Mouse (Mus musculus): ENCODE measurements at regions not wholly inside any gene's neighbourhood (a gene's known extent, or its start where the extent isn't known, plus 50 kb on each side); places are given as distances from the start of the nearest gene placed in this dataset.

DNA sequence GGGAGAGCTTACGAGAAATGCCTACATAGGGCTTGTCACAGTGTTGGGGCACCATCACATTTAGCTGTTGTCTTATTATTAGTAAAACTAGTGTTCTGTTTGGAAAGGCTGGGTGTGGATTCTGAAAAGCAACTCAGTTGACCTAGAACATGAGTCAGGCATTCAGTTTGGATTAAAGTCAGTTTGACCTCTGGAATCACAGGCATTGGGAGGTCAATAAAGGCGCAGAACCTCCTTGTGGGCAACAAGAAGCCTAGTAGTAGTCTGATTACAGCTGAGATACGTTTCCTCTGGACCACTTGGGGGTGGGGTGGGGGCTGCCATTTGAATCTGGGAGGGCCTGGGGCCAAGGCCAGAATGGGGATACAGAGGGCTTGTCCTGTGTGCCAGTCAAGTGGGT lies 52.1 kb upstream of the Map3k1 start:
- no peaks in the 10 kb centered on the region for H3K4me1 ChIP-seq
- WGBS = 92% methylated on average over 3 of the region's 3 CpGs
- H3K9ac ChIP-seq = no peak overlapping the region
- H3K36me3 ChIP-seq = no peaks in the 10 kb centered on the region
- no peaks in the 10 kb centered on the region for H3K27me3 ChIP-seq (replicated peaks)
- 0 out of 2 replicates have a peak, but pooled peaks cover 3% of the 10 kb centered on the region for H3K9me3 ChIP-seq
- no peak overlapping the region for H3K4me2 ChIP-seq (replicated peaks)
- no peak for ATAC-seq (ENCODE audit: low FRiP score, low read depth)
- no peak overlapping the region for H3K27ac ChIP-seq
- H3K4me3 ChIP-seq = no peak overlapping the region

DNA sequence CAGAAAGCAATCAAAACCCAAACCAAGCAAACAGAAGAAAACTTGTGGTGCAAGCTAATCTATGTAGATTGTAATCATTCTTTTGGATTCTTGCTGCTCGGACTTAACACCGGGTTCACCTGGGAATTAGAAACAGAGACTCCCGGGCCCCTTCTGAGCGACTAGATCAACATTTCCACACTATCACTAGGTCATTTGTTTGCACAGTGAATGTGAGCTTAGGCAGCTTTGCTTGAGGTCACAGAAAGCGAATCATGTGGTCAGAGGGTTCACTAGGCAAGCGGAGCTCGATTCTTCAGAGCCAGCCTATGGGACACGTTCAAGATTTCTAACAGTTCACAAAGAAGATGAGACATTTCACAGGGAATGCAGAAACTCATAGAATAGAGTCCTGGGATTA lies 53.5 kb upstream of the Map3k1 start:
- H3K36me3 ChIP-seq = no peaks in the 10 kb centered on the region
- no peak overlapping the region for H3K4me2 ChIP-seq (replicated peaks)
- 0 out of 2 replicates have a peak, but pooled peaks cover 3% of the 10 kb centered on the region for H3K9me3 ChIP-seq
- no peak overlapping the region for H3K9ac ChIP-seq
- H3K27me3 ChIP-seq (replicated peaks) = no peaks in the 10 kb centered on the region
- no peaks in the 10 kb centered on the region for H3K4me1 ChIP-seq
- ATAC-seq (ENCODE audit: low FRiP score, low read depth) = no peak
- 81% methylated on average over 8 of the region's 8 CpGs for WGBS
- H3K4me3 ChIP-seq = no peak overlapping the region
- H3K27ac ChIP-seq = no peak overlapping the region

DNA sequence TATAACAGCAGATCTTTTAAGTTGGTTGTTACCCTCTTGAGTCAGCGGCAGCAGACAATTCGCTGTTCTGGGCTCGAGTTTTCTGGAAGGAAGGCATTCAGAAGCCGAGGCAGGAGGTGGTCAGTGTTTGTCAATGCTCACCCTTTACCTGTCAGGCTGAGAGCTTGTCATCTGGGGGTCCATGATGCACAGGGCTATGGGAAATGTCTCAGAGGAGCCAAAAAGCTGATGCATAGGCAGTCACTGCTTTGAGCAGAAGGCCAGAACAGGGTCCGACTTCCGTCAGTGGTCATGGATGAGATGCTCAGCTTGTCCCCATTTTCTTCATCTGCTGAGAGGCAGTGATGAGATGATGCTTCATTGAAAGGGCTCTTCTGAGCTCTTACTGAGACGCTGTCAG lies 57.2 kb upstream of the Map3k1 start:
- H3K4me2 ChIP-seq (replicated peaks) = no peak overlapping the region
- 95% methylated on average over 7 of the region's 7 CpGs for WGBS
- no peak for ATAC-seq (ENCODE audit: low FRiP score, low read depth)

DNA sequence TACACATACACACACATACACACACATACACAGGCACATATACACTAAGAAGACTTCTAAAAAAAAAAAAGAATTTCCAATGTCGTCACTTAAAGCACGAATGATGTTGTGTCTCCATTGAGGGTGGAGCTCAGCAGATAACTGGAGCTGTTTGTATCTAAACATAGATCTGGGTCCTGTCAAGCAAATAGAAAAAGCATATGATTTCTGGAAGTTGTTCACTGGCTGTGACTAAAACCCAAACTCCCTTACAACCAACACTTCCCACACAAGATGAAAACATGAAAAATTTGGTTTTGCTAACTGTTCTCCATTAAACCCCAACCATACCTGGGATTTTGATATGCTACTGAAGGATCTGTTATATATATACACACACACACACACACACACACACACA lies 58.5 kb upstream of the Map3k1 start:
- no peaks in the 10 kb centered on the region for H3K9me3 ChIP-seq
- no peaks in the 10 kb centered on the region for H3K36me3 ChIP-seq
- 94% methylated on average over 2 of the region's 2 CpGs for WGBS
- H3K4me3 ChIP-seq = no peak overlapping the region
- H3K27ac ChIP-seq = no peak overlapping the region
- no peaks in the 10 kb centered on the region for H3K27me3 ChIP-seq (replicated peaks)
- H3K4me2 ChIP-seq (replicated peaks) = no peak overlapping the region; the same call in 1 of the 2 replicates
- ATAC-seq (ENCODE audit: low FRiP score, low read depth) = no peak
- H3K9ac ChIP-seq = no peak overlapping the region
- peaks cover 20% of the 10 kb centered on the region; the same call in 1 of the 2 replicates for H3K4me1 ChIP-seq

More for the DNA sequence above, 57.2 kb upstream of the Map3k1 start:
- H3K4me1 ChIP-seq = peaks cover 20% of the 10 kb centered on the region; the same call in 1 of the 2 replicates
- no peaks in the 10 kb centered on the region for H3K9me3 ChIP-seq
- no peak overlapping the region for H3K27ac ChIP-seq
- H3K4me3 ChIP-seq = no peak overlapping the region
- no peaks in the 10 kb centered on the region for H3K27me3 ChIP-seq (replicated peaks)
- H3K9ac ChIP-seq = no peak overlapping the region
- no peaks in the 10 kb centered on the region for H3K36me3 ChIP-seq

DNA sequence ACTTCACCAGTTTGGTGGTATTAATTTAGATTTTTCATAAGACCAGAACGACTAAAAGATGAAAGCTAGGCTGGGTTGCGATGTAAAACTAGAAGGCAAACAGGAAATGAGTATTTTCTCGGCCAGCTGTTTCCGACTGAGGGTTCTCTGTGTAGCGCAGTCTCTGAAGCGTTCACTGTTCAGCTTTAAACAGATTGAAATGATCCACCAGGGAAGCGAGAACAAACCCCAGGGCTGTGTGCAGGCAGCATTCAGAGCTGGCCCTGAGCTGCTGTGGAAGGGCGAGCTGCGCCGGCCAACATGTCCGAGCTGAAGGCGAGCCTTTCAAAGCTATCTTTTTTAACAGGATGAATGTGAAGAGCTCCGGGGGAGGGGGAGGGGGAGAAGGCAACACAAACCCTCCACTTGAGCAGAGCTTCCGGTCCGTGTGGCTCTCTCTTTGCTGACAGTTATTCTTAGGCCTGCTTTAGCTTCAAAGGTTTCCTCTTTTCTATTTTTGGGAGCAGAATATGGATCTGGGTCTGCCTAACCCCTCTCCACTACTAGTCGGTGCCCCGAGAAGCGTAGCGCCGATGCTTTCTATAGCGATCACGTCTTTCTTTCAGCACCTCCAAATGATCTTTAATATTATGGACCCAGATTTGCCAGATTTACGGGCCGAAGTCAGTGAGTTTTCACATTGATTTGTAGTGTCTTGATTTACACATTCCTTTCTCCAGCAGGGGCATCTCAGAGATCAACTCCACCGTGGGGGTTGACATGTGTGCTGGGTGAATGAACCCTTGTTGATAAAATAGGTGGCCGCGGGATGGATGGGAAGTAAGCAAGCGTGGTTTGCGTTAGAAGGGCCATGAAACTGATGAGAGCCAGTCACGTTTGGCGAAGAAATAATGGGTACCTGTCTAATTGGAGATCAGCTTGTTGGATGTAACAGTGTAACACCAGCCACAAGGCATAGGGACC lies 59.3 kb upstream of the Map3k1 start:
- H3K27me3 ChIP-seq (replicated peaks) = no peaks in the 10 kb centered on the region
- H3K36me3 ChIP-seq = no peaks in the 10 kb centered on the region
- WGBS = 52% methylated on average over 31 of the region's 31 CpGs
- H3K9me3 ChIP-seq = no peaks in the 10 kb centered on the region
- H3K4me2 ChIP-seq (replicated peaks) = peak overlapping the region; percentile 40
- peaks cover 20% of the 10 kb centered on the region; the same call in 1 of the 2 replicates for H3K4me1 ChIP-seq
- peak; percentile 29; the same call in 1 of the 2 replicates for ATAC-seq (ENCODE audit: low FRiP score, low read depth)
- no peak overlapping the region for H3K4me3 ChIP-seq
- peak overlapping the region; percentile 62 for H3K27ac ChIP-seq
- no peak overlapping the region for H3K9ac ChIP-seq

DNA sequence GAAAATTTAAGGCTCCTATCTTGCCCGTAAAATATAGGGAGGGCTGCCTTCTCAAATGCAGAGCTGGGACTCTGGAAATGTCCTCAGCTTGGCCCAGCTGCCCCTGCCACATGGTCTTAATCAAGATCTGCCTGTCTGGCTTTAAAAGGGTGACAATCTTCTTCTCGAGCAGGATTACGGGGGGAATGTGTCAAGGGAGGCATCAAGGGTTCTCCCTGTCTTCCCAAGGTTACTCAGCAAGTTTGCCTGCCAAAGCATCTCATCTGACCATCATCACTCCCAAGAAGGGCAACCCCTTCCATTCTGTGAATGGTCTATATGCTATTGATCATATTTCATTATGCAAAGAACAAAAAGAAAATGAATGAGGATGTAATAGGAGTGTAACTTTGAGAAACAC lies 60.2 kb upstream of the Map3k1 start:
- no peaks in the 10 kb centered on the region for H3K9me3 ChIP-seq
- peaks cover 20% of the 10 kb centered on the region; the same call in 1 of the 2 replicates for H3K4me1 ChIP-seq
- no peak overlapping the region for H3K4me2 ChIP-seq (replicated peaks)
- no peak overlapping the region for H3K4me3 ChIP-seq
- no peaks in the 10 kb centered on the region for H3K36me3 ChIP-seq
- ATAC-seq (ENCODE audit: low FRiP score, low read depth) = no peak
- WGBS = 73% methylated on average over 3 of the region's 3 CpGs
- H3K27ac ChIP-seq = no peak overlapping the region
- no peak overlapping the region for H3K9ac ChIP-seq
- no peaks in the 10 kb centered on the region for H3K27me3 ChIP-seq (replicated peaks)

DNA sequence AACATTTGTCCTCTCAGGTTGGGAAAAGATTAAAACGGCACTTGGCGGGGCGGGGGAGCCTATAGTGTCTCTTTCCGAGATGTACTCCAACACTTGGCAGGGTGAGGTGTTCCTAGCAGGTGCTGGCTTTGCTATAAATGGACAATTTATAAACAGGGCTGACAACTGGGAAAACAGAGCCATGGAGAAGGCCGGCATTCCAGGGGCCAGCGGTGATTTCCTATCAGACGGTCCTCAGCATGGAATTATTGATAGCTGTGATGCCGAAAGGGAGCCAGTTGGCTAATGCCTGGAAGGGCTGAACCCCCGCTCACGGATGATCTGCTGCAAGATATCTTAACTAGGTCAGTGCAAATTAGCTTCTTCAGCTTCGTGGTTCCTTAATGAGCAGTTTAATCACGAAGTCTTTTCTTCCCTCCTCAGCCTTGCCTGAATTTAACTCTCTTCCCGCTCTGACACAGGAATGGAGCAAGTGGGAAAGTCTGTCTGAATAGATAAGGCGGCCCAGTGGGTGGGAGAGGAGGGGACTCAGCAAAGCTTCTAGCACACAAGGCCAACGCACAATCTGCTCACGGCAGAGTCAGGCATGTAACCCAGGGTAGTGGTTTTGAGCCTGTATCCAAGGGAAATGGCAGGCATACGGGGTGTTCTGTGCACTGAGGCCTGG lies 61.1 kb upstream of the Map3k1 start:
- Histone ChIP-seq H3K4me3 (no peak overlapping the region), H3K36me3 (no peaks in the 10 kb centered on the region), H3K9me3 (no peaks in the 10 kb centered on the region), H3K4me2 (replicated peaks) (no peak overlapping the region), H3K27ac (no peak overlapping the region), H3K27me3 (replicated peaks) (no peaks in the 10 kb centered on the region), H3K9ac (no peak overlapping the region), H3K4me1 (peaks cover 20% of the 10 kb centered on the region; the same call in 1 of the 2 replicates)
- WGBS = 48% methylated on average over 17 of the region's 17 CpGs
- ATAC-seq (ENCODE audit: low FRiP score, low read depth) = no peak

DNA sequence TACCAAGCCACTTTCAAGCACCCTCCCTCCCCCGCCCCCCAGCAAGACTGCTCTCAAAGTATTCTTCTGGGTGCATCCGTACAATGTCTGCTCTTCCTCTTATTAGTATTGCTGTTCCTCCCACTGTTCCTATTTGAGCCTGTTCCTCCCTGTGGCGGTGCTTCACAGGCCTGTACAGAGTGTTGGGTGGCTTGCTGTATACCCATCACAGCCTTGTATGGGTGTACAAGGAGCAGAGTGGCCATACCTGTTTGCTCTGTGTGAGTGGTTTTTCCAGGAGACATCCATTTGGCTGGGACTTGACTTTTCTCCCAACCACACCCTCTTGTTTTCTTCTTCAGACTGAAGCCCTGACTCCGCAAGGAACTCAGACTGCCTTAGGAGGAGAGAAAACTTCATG lies 61.7 kb upstream of the Map3k1 start:
- Histone ChIP-seq H3K9ac (no peak overlapping the region), H3K27ac (no peak overlapping the region), H3K4me1 (peaks cover 20% of the 10 kb centered on the region; the same call in 1 of the 2 replicates), H3K27me3 (replicated peaks) (no peaks in the 10 kb centered on the region), H3K4me3 (no peak overlapping the region), H3K9me3 (no peaks in the 10 kb centered on the region), H3K4me2 (replicated peaks) (no peak overlapping the region), H3K36me3 (no peaks in the 10 kb centered on the region)
- no peak for ATAC-seq (ENCODE audit: low FRiP score, low read depth)
- 90% methylated on average over 4 of the region's 4 CpGs for WGBS

DNA sequence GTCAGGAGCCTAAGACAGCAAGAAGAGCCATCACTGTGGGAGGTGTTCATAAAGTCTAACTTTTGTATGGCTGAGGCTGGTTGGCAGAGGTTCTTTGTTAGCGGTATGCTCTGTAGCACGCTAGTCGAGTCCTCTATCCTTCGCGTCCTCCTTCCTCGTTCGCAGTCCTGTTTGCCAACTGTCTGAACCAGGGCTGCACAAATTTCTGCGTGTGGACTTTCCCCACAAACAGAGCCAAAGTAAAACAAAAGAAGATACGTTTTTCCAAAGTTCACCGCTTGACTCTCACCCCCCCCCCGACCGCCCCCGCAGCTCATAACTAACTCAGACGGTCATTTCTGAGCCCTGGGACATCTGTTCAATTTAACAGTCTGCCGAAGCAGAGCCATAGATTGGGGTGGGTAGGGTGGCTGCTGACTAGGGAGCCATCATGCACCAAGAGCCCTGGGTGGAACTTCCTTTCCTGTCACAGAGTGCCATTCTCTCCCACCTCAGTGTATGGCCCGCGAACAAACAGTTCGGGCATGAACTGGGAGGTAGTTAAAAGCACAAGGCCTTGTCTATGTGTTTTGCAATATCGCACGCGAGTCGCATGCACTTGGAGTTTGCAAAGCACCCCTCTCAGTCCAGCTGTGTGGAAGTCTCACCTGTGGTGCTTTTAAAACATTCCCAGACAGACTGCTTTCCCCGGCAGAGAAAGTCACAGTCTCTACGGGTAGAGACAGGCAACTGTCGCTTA lies 63.0 kb upstream of the Map3k1 start:
- H3K9me3 ChIP-seq = no peaks in the 10 kb centered on the region
- H3K36me3 ChIP-seq = no peaks in the 10 kb centered on the region
- H3K27me3 ChIP-seq (replicated peaks) = no peaks in the 10 kb centered on the region
- no peak overlapping the region for H3K27ac ChIP-seq
- WGBS = 91% methylated on average over 25 of the region's 25 CpGs
- H3K4me2 ChIP-seq (replicated peaks) = no peak overlapping the region
- no peak overlapping the region for H3K4me3 ChIP-seq
- H3K4me1 ChIP-seq = peaks cover 20% of the 10 kb centered on the region; the same call in 1 of the 2 replicates
- H3K9ac ChIP-seq = no peak overlapping the region
- no peak for ATAC-seq (ENCODE audit: low FRiP score, low read depth)

DNA sequence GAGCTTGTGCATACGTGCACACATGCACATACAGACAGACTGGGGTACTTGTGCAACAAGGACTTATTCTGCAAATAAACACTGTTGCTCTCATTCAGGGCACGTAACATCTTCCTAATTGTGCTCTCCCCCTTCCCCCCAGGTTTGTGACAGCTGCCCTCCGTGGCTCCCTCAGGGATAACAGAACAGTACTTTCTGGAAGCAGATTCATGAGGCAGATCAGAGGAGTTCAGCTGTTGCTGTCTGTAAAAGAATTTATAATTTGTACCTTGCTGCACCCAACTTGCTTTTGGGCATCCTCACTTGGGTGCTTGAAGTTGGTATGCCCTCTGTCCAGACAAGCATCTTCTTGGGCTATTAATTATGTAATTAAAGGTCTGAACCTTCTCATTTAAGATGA lies 65.5 kb upstream of the Map3k1 start:
- Histone ChIP-seq H3K9ac (no peak overlapping the region), H3K4me1 (0 out of 2 replicates have a peak, but pooled peaks cover 8% of the 10 kb centered on the region), H3K27ac (no peak overlapping the region), H3K27me3 (replicated peaks) (no peaks in the 10 kb centered on the region), H3K4me2 (replicated peaks) (no peak overlapping the region), H3K36me3 (no peaks in the 10 kb centered on the region), H3K4me3 (no peak overlapping the region), H3K9me3 (no peaks in the 10 kb centered on the region)
- no peak for ATAC-seq (ENCODE audit: low FRiP score, low read depth)
- WGBS = 77% methylated on average over 3 of the region's 3 CpGs

DNA sequence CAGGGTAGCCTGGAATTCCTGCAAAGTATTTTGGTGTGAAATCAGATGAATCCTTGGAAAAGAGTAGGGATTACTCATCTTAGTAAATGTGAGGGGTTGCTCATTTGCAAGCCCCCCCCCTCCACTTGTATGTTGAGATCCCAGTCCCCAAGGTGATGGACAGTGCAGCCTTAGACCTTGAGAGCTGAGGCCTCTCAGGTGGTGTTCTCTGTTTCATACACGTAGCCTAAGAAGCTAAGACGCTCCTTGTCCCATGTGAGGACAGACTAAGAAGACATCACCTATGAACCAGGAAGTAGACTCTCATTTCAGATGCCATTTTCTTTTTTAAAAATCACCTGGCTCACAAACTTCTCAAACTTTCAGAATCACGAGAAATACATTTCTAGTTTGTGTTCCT lies 67.6 kb upstream of the Map3k1 start:
- H3K27ac ChIP-seq = no peak overlapping the region
- H3K36me3 ChIP-seq = no peaks in the 10 kb centered on the region
- H3K4me1 ChIP-seq = no peaks in the 10 kb centered on the region
- ATAC-seq (ENCODE audit: low FRiP score, low read depth) = no peak
- no peak overlapping the region for H3K4me2 ChIP-seq (replicated peaks)
- no peak overlapping the region for H3K9ac ChIP-seq
- no peaks in the 10 kb centered on the region for H3K9me3 ChIP-seq
- H3K27me3 ChIP-seq (replicated peaks) = no peaks in the 10 kb centered on the region
- no peak overlapping the region for H3K4me3 ChIP-seq
- WGBS = 86% methylated on average over 3 of the region's 3 CpGs

DNA sequence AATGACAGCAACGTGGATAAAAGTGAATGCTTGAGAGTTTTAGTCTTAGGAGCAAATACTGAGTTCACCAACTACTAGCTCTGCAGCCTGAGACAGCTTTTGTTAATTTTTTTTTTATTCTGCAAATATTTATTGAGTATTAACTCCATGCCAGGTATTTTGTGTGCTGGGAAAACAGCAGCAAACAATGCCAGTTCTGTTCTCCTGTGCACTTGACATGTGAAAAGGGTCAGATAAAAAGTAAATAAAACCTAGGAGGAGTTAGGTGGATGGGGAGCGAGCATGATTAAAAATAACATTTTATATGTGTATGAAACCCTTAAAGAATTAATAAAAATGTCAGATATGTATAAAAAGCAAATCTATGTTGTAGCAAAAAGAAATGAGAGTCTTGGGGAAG lies 68.1 kb upstream of the Map3k1 start:
- Histone ChIP-seq H3K36me3 (no peaks in the 10 kb centered on the region), H3K4me2 (replicated peaks) (no peak overlapping the region), H3K4me3 (no peak overlapping the region), H3K27ac (no peak overlapping the region), H3K4me1 (no peaks in the 10 kb centered on the region), H3K9me3 (no peaks in the 10 kb centered on the region), H3K27me3 (replicated peaks) (no peaks in the 10 kb centered on the region), H3K9ac (no peak overlapping the region)
- 76% methylated on average over 2 of the region's 2 CpGs for WGBS
- ATAC-seq (ENCODE audit: low FRiP score, low read depth) = no peak

Measured in neural tube, embryonic 12.5 days (tissue).